Mouse (Mus musculus): Measurements from ENCODE around the gene Dnmt1.

Dnmt1 gene

DNA sequence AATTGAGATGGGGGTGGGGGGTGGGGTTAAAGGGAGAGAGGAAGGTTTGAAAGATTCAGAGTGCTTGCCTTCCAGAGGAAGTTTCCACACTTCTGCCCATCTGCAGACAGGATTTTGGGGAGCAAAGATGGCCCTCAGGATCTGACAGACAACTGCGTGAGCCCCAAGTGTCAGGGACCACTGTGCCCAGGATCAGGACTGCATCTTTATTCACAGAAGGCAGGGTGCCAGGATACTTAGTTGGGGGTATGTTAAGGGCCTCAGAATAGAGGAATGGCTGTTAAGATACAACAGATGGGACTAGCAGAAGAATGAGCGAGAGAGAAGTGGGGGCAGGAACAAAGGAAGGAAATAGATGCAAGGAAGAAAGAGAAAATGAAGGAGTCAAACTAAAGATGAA, 73.1 kb downstream of the Dnmt1 start:
- no peak for DNase-seq (ENCODE audit: low spot score)

DNA sequence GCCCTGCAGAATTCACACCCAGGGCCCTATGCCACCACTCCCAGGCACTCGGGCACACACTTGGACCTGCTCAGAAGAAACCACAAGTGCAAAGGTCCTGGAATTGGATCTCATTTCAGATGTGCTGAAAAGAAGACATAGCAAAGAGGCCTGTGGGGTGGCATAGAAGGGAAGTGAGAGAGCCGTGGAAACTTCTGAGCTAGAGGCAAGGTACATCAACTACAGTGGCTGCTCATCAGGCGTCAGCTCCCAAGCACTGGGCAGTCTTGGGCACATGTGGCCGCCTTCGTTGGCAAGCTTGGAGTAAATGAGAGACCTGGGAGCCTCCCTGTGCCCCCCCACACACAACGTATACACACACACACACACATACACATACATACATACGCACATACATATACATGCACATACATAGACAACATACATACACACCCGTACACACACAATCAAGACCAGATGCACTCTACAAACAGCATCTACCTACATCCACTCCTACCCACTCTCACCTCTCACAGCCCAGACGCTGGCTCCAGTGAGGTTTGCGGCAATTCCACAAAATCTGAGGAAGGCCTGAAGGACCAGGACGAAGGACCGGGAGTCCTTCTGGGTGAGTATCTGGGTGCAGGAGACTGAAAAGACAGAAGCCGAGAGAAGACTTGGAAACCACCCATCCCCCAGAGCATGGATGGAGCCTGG, 80.4 kb downstream of the Dnmt1 start, which contains the start of gene Angptl6:
TSS of gene Angptl6 (minus strand) at position 631 of the 696 bp plus-strand sequence.
- DNase-seq (ENCODE audit: low spot score): no peak

- DNase-seq (ENCODE audit: low spot score): no peak
Observed at GRCm38 (mm10) chr9:20878710-20879065, 81.0 kb downstream of the Dnmt1 start.

DNA sequence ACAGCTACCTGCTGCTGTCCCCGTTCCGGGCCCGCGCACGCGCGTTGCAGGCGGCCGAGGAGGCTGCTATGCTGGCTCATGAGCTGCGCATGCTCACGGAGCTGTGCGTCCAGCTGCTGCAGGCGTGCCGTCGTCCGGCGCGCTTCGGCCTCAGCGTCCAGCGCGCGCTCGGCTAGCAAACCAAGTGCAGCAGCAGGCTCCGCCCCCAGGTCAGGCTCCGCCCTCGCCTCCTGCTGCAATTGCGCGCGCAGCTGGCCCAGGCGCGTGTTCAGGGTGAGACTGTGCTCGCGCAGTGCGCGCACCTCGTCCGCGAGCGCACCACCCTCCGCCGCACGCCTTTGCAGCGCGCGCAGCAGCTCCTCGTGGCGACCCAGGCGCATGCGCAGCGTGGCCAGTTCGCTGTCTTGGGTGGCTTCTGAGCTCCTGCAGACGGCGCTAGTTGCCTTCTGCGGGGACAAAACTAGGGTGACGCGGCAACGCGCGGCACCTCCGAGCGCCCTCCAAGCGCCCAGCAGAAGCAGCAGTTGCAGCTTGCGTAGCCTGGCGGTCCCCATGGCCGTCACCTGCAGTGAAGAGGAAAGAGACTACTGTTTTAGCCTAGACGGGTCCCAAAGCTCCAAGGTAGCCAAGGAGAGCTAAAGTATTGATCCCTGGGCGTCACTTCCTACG, 81.5 kb downstream of the Dnmt1 start:
- DNase-seq (ENCODE audit: low spot score): peak; percentile 98

- no peak for DNase-seq (ENCODE audit: low spot score)
Observed at GRCm38 (mm10) chr9:20877118-20878040, 82.3 kb downstream of the Dnmt1 start.

- DNase-seq (ENCODE audit: low spot score): peak; percentile 42
Observed at GRCm38 (mm10) chr9:20876318-20877117, 83.2 kb downstream of the Dnmt1 start.

DNA sequence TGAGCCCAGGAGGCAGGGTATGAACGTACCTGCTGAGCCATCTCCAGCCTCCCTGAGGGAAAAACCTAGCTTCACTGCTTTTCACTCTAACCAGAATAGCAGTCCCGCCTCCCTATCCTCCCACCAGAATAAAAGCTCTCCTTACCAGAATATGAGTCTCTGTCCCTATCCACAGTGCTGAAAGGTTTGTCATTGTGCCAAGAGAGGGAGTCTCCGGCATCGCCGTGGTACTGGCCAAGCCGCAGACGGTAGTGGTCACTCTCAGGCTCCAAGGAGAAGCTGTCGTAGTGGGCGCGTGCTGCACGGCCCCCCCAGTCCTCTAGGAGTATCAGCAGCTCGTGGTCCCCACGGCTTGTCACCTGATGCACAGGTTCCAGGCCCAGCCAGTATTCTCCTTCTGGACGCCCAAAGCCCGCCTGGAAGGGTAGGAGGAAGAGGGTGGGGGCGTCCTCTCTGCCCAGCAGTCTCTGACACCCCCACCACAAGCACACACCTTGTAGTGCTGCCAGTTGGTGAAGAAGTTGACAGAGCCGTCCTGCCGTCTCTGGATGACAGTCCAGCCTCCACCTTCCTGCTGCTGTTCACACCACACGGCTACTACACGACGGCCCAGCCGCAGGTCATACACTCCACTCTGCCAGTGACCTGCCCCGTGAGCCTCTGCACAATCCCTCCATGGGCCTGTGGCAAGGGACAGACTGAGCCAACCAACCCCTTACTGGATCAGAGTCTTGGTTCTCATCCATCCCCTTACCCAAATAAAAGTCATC, 84.5 kb downstream of the Dnmt1 start:
- DNase-seq (ENCODE audit: low spot score): no peak

GRCm38 (mm10) chr9:20873521-20873920, 86.2 kb downstream of the Dnmt1 start:
- no peak for DNase-seq (ENCODE audit: low spot score)

- DNase-seq (ENCODE audit: low spot score): no peak
Observed at GRCm38 (mm10) chr9:20872991-20873390, 86.7 kb downstream of the Dnmt1 start.

GRCm38 (mm10) chr9:20870211-20871173, 89.2 kb downstream of the Dnmt1 start:
- no peak for DNase-seq (ENCODE audit: low spot score)

- DNase-seq (ENCODE audit: low spot score): no peak
Observed at GRCm38 (mm10) chr9:20869246-20869645, 90.4 kb downstream of the Dnmt1 start.

GRCm38 (mm10) chr9:20868448-20869001, 91.2 kb downstream of the Dnmt1 start, which contains the start of gene A230050P20Rik:
A230050P20Rik (plus strand) TSS chr9:20868642.
- no peak for DNase-seq (ENCODE audit: low spot score)

DNA sequence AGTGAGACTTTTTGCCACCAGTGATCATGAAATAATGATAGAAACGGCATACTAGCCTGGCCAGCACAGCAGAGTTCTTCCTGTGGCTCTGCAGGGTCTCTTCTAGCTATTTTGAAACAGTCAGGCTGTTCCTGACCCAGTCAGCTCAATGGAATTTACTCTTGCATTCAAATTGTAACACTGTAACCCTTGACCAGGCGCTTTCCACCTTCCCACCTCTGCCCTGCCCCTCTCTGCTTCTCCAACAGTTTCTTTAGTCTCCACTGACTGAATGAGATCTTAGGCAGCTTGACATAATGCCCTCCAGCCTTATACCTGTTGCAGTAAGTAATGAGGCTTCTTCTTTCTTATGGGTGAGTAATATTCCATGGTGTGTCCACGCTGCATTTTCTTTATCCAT, 92.8 kb downstream of the Dnmt1 start:
- DNase-seq (ENCODE audit: low spot score): no peak

- DNase-seq (ENCODE audit: low spot score): no peak
Observed at GRCm38 (mm10) chr9:20862225-20862624, 97.5 kb downstream of the Dnmt1 start.

DNA sequence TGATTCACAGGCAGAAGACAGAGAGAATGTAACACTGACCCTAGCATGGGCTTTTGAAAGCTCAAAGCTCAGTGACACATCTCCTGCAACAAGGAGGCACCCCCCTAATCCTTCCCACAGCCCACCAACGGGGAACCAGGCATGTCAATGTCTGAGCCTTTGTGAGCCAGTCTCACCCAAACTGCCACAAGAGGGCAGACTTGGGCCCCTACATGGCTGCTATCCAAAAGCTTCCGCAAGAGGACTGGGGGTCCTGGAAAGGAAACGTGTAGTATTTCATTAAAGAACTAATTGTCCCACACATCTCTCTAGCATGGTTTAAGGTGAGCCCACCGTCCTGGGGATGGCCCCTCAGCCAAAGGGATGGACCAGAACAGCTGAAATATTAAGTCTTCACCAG, 97.9 kb downstream of the Dnmt1 start:
- DNase-seq (ENCODE audit: low spot score): peak; percentile 21

GRCm38 (mm10) chr9:20859926-20860325, 99.8 kb downstream of the Dnmt1 start:
- no peak for DNase-seq (ENCODE audit: low spot score)

Measured in MN1 (cell line).